Mouse (Mus musculus) heart, embryonic 10.5 days (tissue): ENCODE measurements at regions not wholly inside any gene's neighbourhood (a gene's known extent, or its start where the extent isn't known, plus 50 kb on each side); places are given as distances from the start of the nearest gene placed in this dataset.

Source experiments
- DNase-seq: peaks from one replicate; pipeline ENCODE4 v3.0.0-alpha.2; 2017; ENCODE audit warnings: low spot score
- H3K27ac ChIP-seq: fragments of 300-500 bp; sonication (generic); 2 replicates; pipeline ENCODE4 v1.5.1; 2016; ENCODE audit warnings: mild to moderate bottlenecking
- H3K27me3 ChIP-seq: fragments of 300-500 bp; sonication (generic); 2 replicates; pipeline ENCODE4 v1.6.1; 2016; ENCODE audit warnings: mild to moderate bottlenecking; ENCODE audit not compliant: poor library complexity, insufficient read depth, severe bottlenecking
- H3K36me3 ChIP-seq: fragments of 300-500 bp; sonication (generic); 2 replicates; pipeline ENCODE4 v1.6.1; 2016; ENCODE audit warnings: mild to moderate bottlenecking, moderate library complexity
- H3K4me1 ChIP-seq: fragments of 300-500 bp; sonication (generic); 2 replicates; pipeline ENCODE4 v1.6.1; 2016; ENCODE audit warnings: mild to moderate bottlenecking
- H3K4me3 ChIP-seq: fragments of 300-500 bp; sonication (generic); 2 replicates; pipeline ENCODE4 v1.5.1; 2016; ENCODE audit warnings: mild to moderate bottlenecking, moderate library complexity
- H3K9me3 ChIP-seq: fragments of 300-500 bp; sonication (generic); 2 replicates; pipeline ENCODE4 v1.6.1; 2016; ENCODE audit warnings: mild to moderate bottlenecking, moderate library complexity
- WGBS: fragments of 180-500 bp; shearing (Covaris S2); methylation state at CpG from one replicate; pipeline ENCODE4 v1.1.7; 2016; 5-methylcytosine and 5-hydroxymethylcytosine counted together

DNA sequence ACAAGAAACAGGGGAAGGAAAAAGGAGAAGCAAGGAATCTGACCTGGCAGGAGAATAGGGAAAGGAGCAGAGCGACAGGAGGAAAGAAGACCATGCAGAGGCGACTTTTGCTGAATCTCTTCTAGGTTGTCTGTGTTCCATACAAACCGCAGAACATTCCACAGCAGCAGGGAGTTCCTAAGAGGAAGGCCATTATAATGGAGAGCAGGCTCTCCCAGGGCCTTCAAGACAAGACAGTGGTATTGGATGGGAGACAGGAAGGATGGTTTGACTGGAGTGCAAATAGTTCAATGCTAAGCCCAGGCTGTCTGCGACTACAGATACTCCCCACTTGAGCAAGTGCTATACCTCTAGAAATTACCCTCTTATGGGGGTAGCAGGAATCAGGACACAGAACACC, 176.1 kb upstream of the Sox2 start:
- no peak for DNase-seq
- Histone ChIP-seq H3K9me3 (no peaks in the 10 kb centered on the region), H3K36me3 (no peaks in the 10 kb centered on the region), H3K27me3 (no peaks in the 10 kb centered on the region), H3K4me3 (no peak overlapping the region), H3K4me1 (no peaks in the 10 kb centered on the region), H3K27ac (no peak overlapping the region)
- 53% methylated on average over 4 of the region's 4 CpGs for WGBS

DNA sequence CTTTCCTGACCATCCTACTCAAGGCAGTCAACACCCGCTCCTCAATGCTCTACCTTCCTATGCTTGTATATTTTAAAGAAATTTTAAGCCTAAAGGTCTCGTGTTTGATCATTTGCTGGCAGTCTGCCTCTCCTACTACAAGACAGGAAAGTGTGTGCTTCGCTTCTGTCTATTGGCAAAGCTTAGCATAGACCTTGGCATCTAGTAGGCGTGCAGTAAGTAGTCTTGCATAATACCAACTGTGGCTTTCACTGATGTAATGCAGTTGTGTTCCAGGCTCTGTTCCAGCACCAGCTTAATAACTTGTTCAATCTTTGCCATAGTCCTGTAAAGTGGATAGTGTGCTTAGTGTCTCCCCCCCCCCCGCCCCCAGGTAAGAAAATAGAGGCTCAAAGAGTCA, 179.5 kb upstream of the Sox2 start:
- Histone ChIP-seq H3K4me1 (no peaks in the 10 kb centered on the region), H3K4me3 (no peak overlapping the region), H3K9me3 (no peaks in the 10 kb centered on the region), H3K27me3 (no peaks in the 10 kb centered on the region), H3K36me3 (no peaks in the 10 kb centered on the region), H3K27ac (no peak overlapping the region)
- WGBS: 82% methylated on average over 5 of the region's 5 CpGs
- DNase-seq: no peak

DNA sequence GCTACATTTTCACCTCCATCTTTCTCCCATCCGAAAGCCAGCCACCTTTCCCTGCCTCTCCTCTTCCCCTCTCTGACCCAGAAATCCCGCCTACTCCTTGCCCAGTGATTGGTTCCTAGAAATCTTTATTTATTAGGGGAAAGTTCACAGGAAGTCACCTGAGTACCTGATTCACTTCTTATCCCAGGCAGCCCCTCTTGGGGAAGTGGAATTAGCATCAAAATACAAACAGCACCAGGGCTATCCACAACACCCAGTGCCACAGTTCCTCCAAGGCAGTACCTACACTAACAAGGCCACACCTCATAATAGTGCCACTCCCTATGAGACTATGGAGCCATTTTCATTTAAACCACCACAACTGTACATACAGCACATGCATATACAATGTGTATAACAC, 180.3 kb upstream of the Sox2 start:
- 70% methylated on average over 2 of the region's 2 CpGs for WGBS

DNA sequence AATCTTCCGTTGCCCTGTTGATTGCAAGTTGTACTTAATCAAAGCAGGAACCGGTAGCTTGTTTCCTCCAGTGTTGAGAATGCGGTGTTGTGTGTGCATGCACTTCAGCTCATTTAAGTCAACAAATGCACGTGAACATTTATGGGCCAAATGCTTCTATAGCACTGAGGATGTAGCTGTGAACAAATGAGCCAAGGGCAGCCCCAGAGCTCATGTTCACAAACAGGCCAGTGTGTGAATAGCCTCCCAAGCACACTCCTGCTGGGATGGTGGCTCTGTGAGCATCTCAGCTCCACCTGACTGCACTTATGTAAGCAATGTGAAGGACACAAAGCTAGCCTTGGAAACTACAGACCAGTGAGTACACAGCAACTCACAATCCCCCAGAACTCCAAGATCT, 183.9 kb upstream of the Sox2 start:
- Histone ChIP-seq H3K27me3 (no peaks in the 10 kb centered on the region), H3K36me3 (no peaks in the 10 kb centered on the region), H3K4me3 (no peak overlapping the region), H3K4me1 (no peaks in the 10 kb centered on the region), H3K9me3 (no peaks in the 10 kb centered on the region), H3K27ac (no peak overlapping the region)
- 78% methylated on average over 4 of the region's 4 CpGs for whole genome bisulfite sequencing
- DNase-seq: no peak

More for the DNA sequence above, 180.3 kb upstream of the Sox2 start:
- H3K27me3 ChIP-seq: no peaks in the 10 kb centered on the region
- DNase-seq: no peak
- H3K9me3 ChIP-seq: no peaks in the 10 kb centered on the region
- H3K27ac ChIP-seq: no peak overlapping the region
- no peaks in the 10 kb centered on the region for H3K4me1 ChIP-seq
- no peak overlapping the region for H3K4me3 ChIP-seq
- H3K36me3 ChIP-seq: no peaks in the 10 kb centered on the region

DNA sequence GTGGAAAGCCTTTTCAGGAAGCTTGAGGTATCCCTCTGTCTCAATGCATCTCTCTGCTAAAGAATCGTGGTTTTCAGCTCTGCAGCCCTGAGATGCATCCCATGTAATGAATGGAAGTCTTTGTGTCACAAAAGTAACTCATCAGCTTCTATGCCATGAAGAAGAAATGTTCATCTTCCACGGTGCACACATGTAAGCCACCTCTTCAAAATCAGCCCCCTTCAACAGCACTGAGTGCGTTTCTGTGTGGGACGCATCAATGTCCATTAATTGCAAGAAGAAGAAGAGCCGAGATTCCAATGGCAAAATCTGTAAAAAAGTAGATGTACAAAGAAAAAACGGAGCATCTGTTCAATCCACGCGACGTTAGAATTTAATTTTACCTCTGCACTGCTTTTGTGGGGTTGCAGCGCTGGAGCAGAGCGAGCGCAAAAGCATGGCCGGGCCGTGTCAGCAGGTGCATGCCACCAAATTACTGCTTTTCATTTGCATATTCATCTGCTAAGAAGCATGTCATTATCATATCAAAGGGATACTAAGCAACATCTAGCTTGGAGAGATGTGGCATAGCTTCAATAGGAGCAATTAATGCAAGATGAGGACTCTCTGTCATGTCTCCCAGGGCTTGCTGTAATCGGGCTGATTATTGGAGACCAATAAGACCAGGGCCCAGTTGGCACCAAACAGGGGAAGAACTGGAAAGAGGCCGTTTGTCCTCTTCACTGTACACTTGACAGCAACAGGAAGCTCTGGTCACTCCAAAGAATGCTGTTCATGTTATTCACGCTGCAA, 185.0 kb upstream of the Sox2 start:
- Histone ChIP-seq H3K36me3 (no peaks in the 10 kb centered on the region), H3K27me3 (no peaks in the 10 kb centered on the region), H3K27ac (no peak overlapping the region), H3K4me3 (no peak overlapping the region), H3K4me1 (no peaks in the 10 kb centered on the region), H3K9me3 (no peaks in the 10 kb centered on the region)
- WGBS: 84% methylated on average over 17 of the region's 17 CpGs
- DNase-seq: no peak

DNA sequence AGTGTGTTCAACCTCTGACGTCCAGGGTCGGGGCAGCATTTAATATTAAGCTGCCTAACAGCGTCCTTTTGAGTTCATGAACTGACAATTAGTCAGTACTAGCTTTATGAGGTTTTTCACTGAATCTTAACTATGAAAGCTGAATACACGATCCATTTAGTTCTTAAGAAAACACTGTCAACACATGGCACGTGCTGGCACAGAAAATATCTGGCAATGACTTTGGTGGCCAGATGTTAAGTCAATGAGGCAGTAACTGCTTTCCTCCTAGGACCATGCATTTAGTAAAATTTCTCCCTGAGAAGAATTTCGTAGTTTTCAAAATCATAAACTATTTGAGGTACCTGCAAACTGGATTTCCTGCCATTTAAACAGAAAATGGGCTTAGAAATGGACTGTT, 191.4 kb upstream of the Sox2 start:
- Histone ChIP-seq H3K27me3 (no peaks in the 10 kb centered on the region), H3K9me3 (no peaks in the 10 kb centered on the region), H3K4me1 (peaks cover 4% of the 10 kb centered on the region; the same call in 1 of the 2 replicates), H3K27ac (no peak overlapping the region), H3K4me3 (no peak overlapping the region), H3K36me3 (no peaks in the 10 kb centered on the region)
- WGBS: 79% methylated on average over 6 of the region's 6 CpGs
- DNase-seq: no peak

DNA sequence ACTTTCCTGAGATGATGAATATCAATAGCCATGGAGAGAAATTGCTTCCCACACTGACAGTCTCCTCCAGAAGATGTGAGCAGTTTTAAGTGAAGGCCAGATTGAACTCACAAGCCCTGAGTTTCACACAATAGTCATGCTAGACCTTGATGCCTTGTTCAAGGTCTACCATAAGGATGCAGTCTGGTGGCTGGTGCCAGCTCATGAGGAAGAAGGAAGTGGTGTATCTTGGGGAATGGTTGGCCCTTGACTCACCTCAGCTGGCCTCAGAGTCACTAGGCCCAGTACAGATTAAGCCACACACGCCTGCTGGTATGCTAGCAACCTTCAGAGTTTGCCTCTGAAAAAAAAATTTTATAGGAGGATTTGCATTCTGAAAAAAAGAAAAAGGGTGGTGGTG, 192.4 kb upstream of the Sox2 start:
- Histone ChIP-seq H3K4me1 (peaks cover 4% of the 10 kb centered on the region; the same call in 1 of the 2 replicates), H3K27me3 (no peaks in the 10 kb centered on the region), H3K36me3 (no peaks in the 10 kb centered on the region), H3K4me3 (no peak overlapping the region), H3K27ac (no peak overlapping the region), H3K9me3 (no peaks in the 10 kb centered on the region)
- WGBS: 81% methylated on average over 1 of the region's 1 CpGs
- no peak for DNase-seq

DNA sequence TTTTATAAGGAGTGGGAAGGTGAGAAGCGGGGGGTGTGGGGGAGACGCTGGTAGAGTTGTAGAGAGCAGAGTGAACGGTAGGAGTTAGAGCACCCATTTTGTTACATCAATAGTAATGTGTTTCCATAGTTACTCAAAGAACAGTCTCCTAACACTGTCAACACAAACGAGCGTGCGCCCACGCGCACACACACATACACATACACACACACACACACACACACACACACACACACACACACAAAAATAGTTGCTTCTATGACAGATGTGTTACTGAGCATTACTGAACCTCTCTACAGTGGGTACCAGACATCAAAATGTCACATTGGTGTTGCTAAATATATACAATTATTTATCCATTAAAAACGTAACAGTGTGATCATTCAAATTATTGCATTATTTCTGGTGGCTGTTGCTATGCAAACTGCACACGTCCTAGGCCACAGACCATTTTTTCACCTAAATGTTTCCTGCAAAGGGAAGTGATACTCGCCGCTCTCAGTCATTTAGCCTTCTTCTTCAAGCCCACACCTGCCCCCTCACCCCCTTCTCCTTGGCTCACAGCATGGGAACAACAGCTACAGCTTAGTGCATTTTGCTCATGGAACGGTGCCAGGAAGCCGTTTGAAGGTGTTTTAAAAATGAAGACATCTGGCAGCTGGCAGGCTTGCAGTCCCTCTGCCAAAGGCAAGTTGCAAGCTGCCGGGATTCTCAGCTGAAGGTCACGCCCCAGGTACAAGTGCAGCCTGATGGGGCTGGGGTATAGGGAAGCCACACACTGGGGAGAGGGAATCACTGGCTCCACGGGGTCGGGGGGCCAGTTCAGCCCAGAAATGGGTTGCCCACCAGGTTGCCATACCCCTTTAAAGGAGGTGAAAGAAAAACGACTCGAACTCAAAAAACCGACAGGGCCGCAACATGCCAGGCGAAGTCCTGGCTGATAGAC, 193.4 kb upstream of the Sox2 start:
- no peak overlapping the region for H3K4me3 ChIP-seq
- H3K9me3 ChIP-seq: no peaks in the 10 kb centered on the region
- no peaks in the 10 kb centered on the region for H3K36me3 ChIP-seq
- H3K27ac ChIP-seq: no peak overlapping the region
- no peak for DNase-seq
- no peaks in the 10 kb centered on the region for H3K27me3 ChIP-seq
- peaks cover 4% of the 10 kb centered on the region; the same call in 1 of the 2 replicates for H3K4me1 ChIP-seq
- 76% methylated on average over 23 of the region's 23 CpGs for WGBS

DNA sequence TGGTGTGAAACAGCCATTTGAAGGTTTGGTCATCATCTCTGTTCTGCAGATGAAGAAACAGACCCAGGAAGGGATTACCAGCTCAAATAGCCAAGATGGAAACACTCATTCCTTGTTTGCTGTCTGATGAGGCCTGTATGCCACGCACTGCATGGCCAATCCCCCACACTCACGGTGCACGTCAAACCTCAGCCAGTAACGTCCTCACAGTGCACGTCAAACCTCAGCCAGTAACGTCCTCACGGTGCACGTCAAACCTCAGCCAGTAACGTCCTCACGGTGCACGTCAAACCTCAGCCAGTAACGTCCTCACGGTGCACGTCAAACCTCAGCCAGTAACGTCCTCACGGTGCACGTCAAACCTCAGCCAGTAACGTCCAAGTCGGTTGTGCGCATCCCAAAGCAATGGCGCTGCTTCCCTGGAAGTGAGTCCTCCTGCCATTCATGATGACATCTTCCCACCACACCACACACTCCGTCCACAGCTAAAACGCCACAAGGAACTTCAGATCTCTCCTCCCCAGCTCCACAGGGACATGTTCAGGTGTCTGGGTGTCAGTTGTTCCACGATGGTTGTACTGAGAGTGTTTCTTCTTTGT, 196.1 kb upstream of the Sox2 start:
- Histone ChIP-seq H3K27me3 (no peaks in the 10 kb centered on the region), H3K36me3 (no peaks in the 10 kb centered on the region), H3K4me1 (peaks cover 4% of the 10 kb centered on the region; the same call in 1 of the 2 replicates), H3K27ac (no peak overlapping the region), H3K4me3 (no peak overlapping the region), H3K9me3 (no peaks in the 10 kb centered on the region)
- DNase-seq: no peak
- WGBS: 90% methylated on average over 24 of the region's 24 CpGs

DNA sequence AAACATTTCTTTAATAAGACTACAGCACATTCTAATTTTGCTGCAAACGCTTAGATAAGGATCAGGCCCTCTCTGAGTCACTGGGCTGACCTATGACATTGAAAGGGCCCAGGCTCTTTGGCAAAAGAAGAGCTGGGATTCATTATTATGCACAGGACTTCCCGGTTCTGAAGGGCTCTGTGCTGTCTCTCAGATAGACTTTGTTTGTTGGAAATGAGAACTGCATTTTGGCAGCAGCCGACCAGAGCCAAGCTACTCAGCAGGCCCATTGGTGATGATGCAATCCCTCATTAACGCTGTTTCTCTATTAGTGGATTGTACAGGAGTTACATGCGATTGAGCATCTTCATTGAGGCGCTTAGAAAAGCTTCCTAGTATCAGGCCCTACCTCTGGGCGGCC, 204.9 kb upstream of the Sox2 start:
- Histone ChIP-seq H3K27ac (no peak overlapping the region), H3K9me3 (no peaks in the 10 kb centered on the region), H3K36me3 (no peaks in the 10 kb centered on the region), H3K27me3 (no peaks in the 10 kb centered on the region), H3K4me1 (no peaks in the 10 kb centered on the region), H3K4me3 (no peak overlapping the region)
- WGBS: 49% methylated on average over 7 of the region's 7 CpGs
- DNase-seq: no peak

DNA sequence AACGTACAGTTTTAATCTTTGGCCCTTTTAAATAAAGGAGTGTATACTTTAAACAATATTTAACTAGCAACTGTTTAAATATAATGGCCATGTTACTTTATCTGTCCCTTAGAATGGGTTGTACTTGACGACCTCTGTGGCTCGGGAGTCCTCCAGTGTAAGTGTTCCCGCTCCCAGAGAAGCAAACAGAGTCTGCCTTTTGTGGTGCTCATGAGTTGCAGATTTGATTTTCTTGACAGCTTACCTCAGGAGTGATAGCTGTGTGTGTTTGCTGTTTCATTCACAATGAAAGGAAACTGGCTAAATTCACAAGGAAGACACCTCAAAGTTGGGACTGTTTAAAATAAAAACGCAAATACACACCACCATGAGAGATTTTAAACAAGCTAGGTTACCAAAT, 205.4 kb upstream of the Sox2 start:
- Histone ChIP-seq H3K27me3 (no peaks in the 10 kb centered on the region), H3K9me3 (no peaks in the 10 kb centered on the region), H3K4me3 (no peak overlapping the region), H3K27ac (no peak overlapping the region), H3K36me3 (no peaks in the 10 kb centered on the region), H3K4me1 (no peaks in the 10 kb centered on the region)
- DNase-seq: no peak
- 40% methylated on average over 5 of the region's 5 CpGs for WGBS

DNA sequence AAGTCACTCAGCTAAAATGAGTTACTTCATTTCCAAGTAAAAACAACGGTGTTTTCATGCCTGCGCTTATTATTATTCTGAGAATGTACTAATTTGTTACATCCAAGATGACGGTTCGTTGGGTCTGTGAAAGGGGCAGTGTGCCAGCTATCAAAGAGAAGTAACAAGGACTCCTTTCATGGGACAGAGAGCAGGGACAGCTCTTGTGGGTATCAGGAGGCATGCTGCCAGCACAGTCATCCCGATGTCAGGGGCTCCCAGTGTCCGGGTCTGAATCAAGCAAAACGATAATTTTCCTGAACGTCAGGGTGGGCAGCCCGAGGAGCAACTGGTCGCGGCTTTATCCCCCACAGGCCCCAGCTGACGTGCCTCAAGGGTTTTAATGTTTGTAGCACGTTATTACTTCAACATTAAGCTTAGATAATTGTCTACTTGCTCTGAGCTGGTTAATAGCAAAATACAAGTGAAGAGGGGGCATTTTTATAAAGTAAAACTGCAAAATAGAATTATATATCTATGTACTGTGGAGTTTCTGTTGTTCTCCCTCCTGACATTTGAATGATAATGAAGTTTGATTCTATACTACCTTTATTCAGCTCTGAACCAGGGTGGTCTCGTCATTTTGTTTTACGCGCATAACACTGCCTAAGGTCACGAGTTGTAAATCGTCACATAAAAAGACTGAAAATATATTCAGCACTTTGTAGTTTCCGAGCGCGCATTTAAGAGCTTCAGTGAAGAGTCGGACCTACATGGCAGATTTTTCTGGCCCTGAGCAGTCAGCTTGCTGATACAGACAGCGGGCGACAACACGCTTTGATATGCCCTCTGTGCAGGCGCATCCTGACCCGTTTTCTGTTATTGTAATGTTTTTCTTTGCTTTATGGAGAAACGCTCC, 206.2 kb upstream of the Sox2 start:
- WGBS: 76% methylated on average over 28 of the region's 28 CpGs
- DNase-seq: no peak

More for the DNA sequence above, 206.2 kb upstream of the Sox2 start:
- Histone ChIP-seq H3K4me3 (no peak overlapping the region), H3K4me1 (no peaks in the 10 kb centered on the region), H3K27me3 (no peaks in the 10 kb centered on the region), H3K27ac (no peak overlapping the region), H3K9me3 (no peaks in the 10 kb centered on the region), H3K36me3 (no peaks in the 10 kb centered on the region)
